Mouse (Mus musculus) cortical plate, adult 2 months (tissue): ENCODE measurements at regions not wholly inside any gene's neighbourhood (a gene's known extent, or its start where the extent isn't known, plus 50 kb on each side); places are given as distances from the start of the nearest gene placed in this dataset.

ENCODE experiments used
- H3K27ac ChIP-seq: fragments of 200-500 bp; 2 replicates; pipeline ENCODE4 v1.5.1; 2012; ENCODE audit warnings: low read length, control low read depth, inconsistent platforms; ENCODE audit not compliant: insufficient read depth
- H3K4me1 ChIP-seq: fragments of 200-500 bp; 2 replicates; pipeline ENCODE4 v1.6.1; 2011; ENCODE audit warnings: low read length; ENCODE audit not compliant: control insufficient read depth, insufficient read depth
- H3K4me3 ChIP-seq: fragments of 200-500 bp; 2 replicates; pipeline ENCODE4 v1.5.1; 2011; ENCODE audit warnings: mild to moderate bottlenecking, low read length, control low read depth; ENCODE audit not compliant: insufficient read depth
- CTCF ChIP-seq: fragments of 200-500 bp; IDR thresholded peaks from 2 replicates; pipeline ENCODE4 v1.5.1; 2011; ENCODE audit warnings: mild to moderate bottlenecking, control low read depth, low read length; ENCODE audit not compliant: insufficient read depth; ENCODE audit errors: extremely low read depth
- POLR2A ChIP-seq: fragments of 200-500 bp; IDR thresholded peaks from 2 replicates; pipeline ENCODE4 v1.6.1; 2011; ENCODE audit warnings: mild to moderate bottlenecking, low read length, control low read depth; ENCODE audit not compliant: insufficient read depth; ENCODE audit errors: extremely low read depth

- Histone ChIP-seq H3K27ac (no peak overlapping the region), H3K4me1 (no peaks in the 10 kb centered on the region), H3K4me3 (no peak overlapping the region)
- TF ChIP-seq CTCF, result no peak; the same call in 1 of the 2 replicates
- no peak for TF ChIP-seq POLR2A
Measured at GRCm38 (mm10) chr17:51971444-51971843, 138.4 kb upstream of the Satb1 start.

- TF ChIP-seq POLR2A, result no peak
- no peak for TF ChIP-seq CTCF
- H3K4me1 ChIP-seq, result no peaks in the 10 kb centered on the region; the same call in 1 of the 2 replicates
- no peak overlapping the region for H3K4me3 ChIP-seq
- no peak overlapping the region for H3K27ac ChIP-seq
Measured at GRCm38 (mm10) chr17:51966573-51967284, 133.6 kb upstream of the Satb1 start.

DNA sequence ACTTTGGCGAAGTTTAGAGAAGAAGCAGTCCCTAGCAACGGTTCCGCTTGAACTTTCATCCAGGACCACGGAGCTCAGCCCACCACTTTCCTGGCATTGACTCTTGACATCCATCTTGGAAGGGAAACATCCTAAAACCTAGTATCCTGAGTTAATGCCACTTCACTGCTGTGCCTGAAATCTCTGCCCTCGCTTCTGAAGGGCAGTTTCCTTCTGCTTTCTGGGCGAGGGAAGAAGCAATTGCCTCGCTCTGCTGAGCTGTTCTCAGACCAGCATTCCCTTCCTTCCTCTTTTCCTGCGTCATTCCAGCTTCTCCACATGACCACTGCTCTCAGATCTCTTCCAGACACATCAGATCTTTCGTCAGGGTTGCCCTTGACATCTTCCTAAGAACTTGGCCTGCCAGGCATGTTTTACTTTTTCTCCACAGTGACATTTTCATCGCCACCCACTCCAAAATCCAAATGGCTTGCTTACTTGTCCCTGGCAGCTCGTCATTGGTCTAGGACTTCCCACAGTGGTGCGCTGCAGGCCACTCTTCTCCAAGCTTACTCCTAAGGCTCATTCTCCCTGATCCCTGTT, 129.5 kb upstream of the Satb1 start:
- Histone ChIP-seq H3K4me1 (peaks cover 1% of the 10 kb centered on the region; the same call in 1 of the 2 replicates), H3K4me3 (no peak overlapping the region), H3K27ac (no peak overlapping the region)
- TF ChIP-seq CTCF (no peak), POLR2A (no peak)

DNA sequence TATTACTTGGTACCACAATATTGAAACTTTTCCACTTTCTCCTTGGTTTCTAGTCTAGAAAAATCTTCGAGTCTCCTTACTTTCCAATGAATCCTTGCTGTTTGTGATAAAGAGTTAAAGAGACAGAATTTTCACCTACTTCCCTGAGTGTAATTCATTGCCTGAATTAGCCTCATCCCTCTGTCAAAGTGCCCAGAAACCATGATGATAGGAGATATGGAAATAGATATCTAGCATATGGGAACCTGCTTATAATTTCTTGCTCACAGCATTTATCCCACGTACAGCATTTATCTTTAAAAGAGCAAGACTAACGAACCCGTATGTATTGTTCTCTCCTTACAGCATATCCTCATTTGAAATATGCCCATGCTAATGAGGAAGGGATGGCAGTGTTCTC, 128.2 kb upstream of the Satb1 start:
- TF ChIP-seq POLR2A, result no peak
- no peak for TF ChIP-seq CTCF
- Histone ChIP-seq H3K4me1 (peaks cover 1% of the 10 kb centered on the region; the same call in 1 of the 2 replicates), H3K4me3 (no peak overlapping the region), H3K27ac (no peak overlapping the region)

DNA sequence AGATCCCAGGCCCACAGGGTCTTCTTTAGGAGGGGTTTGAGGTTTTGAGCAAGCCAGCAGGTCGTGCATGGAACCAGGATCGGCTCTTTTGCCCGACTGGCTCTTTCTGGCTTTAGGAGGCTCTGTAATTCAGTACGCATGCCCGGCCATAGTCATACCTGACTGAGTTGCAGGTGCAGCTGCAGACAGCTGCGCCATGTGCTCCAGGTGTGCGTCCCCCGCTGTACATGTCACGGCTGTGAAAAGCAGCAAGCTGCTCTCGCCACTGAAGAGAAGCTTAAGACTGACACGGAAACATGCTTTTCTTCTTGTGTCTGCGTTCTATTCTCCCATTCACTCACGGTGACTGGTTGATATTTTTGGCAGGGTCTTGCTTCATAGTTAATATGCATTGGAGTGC, 123.2 kb upstream of the Satb1 start:
- no peak for TF ChIP-seq CTCF
- no peak for TF ChIP-seq POLR2A
- Histone ChIP-seq H3K4me1 (no peaks in the 10 kb centered on the region), H3K4me3 (no peak overlapping the region), H3K27ac (no peak overlapping the region)

DNA sequence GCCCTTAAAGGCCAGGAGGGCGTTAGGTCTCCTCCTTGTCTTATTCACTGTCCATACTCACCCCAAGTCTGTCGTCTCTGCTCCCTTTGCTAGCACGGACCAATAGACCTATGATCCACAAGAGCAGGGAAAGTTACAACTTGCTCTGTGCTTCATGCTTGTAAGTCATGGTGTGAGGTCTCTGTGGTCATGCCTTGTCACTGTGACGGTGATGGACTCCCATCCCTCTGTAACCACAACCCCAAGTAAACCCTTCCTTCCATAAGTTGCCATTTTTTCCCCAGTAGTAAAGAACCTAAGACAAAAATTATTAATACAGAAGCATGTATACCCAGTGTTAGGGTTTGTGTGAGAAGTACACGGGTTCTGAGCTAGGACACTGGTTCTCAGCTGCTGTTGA, 104.6 kb upstream of the Satb1 start:
- no peak overlapping the region for H3K4me3 ChIP-seq
- H3K4me1 ChIP-seq, result no peaks in the 10 kb centered on the region
- TF ChIP-seq CTCF, result no peak
- TF ChIP-seq POLR2A, result no peak
- H3K27ac ChIP-seq, result no peak overlapping the region

GRCm38 (mm10) chr17:51936071-51936470, 103.0 kb upstream of the Satb1 start:
- TF ChIP-seq POLR2A (no peak), CTCF (no peak)

DNA sequence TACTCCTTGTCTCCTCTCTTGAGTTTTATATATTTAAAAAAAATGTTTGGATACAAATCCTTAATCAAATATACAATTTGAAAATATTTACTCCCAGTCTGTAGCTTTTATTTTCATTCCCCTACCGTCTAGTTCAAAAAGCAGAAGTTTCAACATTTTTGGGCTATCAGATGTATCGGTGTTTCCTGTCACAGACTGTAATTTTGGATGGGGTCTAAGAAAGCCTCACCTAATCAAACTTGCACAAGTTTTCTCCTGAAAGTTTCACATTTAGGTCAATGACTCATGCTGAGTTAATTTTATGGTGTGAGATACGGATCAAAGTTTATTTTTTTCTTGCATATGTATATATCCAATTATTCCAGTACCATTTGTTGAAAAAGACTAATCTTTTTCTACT, 93.3 kb upstream of the Satb1 start:
- no peak overlapping the region for H3K27ac ChIP-seq
- H3K4me1 ChIP-seq, result no peaks in the 10 kb centered on the region
- TF ChIP-seq POLR2A, result no peak
- no peak for TF ChIP-seq CTCF
- H3K4me3 ChIP-seq, result no peak overlapping the region

More at GRCm38 (mm10) chr17:51936071-51936470, 103.0 kb upstream of the Satb1 start:
- no peak overlapping the region for H3K27ac ChIP-seq
- H3K4me3 ChIP-seq, result no peak overlapping the region
- no peaks in the 10 kb centered on the region for H3K4me1 ChIP-seq

DNA sequence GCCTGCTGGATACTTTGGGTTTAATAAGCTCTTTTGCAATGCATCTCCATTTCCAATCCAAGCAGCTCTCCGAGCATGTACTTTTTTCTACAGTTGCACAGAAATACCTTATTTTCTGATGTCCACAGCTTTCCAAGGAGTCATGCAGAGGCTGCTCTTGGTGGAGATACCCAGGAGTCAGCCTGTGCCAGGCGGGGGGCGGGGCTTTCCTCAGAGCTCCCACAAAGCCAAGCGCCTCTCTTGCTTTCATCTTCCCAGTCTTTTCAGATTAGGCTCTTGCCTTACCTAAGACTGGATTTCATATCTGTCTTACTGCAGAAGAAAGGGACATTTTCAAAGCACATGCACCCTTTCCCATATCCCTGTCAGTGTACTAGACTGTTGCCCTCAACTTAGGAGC, 73.9 kb upstream of the Satb1 start:
- Histone ChIP-seq H3K4me1 (no peaks in the 10 kb centered on the region), H3K4me3 (no peak overlapping the region), H3K27ac (no peak overlapping the region)
- no peak for TF ChIP-seq CTCF
- TF ChIP-seq POLR2A, result no peak

DNA sequence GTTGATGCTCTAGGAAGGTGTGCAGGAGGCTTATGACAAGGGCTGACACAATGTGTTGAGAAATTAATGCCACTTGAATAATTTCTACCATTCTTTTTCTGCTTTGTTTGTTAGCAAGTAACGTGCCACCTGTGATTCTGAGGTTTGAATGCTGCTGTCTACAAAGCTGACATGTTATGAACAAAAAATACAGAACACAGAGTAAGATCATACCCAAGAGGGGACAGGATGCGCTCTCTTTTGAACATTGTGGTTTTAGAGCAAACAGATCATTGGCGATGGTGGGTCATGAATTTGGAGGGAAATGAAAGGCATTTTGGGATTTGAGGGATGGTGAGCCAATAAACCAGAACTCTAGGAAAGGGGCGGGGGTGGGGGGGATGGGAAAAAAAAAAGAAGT, 73.3 kb upstream of the Satb1 start:
- Histone ChIP-seq H3K27ac (no peak overlapping the region), H3K4me1 (no peaks in the 10 kb centered on the region), H3K4me3 (no peak overlapping the region)
- TF ChIP-seq POLR2A (no peak), CTCF (no peak)
